12 mouse cellular contexts compared by ENCODE assay signal in the genomic region with DNA sequence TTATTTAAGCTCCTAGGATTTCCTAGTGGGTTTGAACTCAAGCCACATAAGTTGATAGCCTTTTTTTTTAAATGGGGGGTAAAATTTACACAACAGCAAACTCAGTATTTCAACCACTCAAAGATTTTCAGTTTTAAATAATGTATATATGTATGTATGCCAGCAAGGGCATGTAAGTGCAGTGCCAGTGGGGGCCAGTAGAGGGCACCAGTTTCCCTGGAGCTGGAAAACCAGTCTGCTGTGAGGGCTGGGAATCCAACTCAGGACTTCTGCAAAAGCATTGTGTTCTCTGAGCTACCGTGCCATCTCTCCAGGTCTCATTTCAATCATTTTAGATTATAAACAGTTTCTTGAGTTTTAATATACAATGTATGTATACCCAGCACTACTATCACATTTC.
DNase-seq lines count a peak whose midpoint lies in the region; ATAC-seq and TF ChIP-seq lines count a peak whose summit lies in the region.
"Had no signal": no experiment of that assay in that cellular context is flagged by ENCODE, and none has a peak within 500 bp of the region (broad histone marks: within the 10 kb centered on the region; RNA-seq: fewer than 3 reads in every experiment).

No protein-coding gene starts in this region.

- TF ChIP-seq CTCF in left cerebral cortex, adult 2 months (IDR thresholded peaks at IDR 0.05), result peak; percentile 14
- TF ChIP-seq CTCF in CH12.LX (conservative IDR thresholded peaks at IDR 0.05 in 1 of 2, IDR thresholded peaks at IDR 0.05 in 1 of 2; ENCODE audit: low read depth in 2 of 2, low read length in 2 of 2) (peak; percentile 40 to 48; a peak in 3 of 4 replicates), MEL (IDR thresholded peaks at IDR 0.05 in 2 of 3, conservative IDR thresholded peaks at IDR 0.05 in 1 of 3; ENCODE audit: control insufficient read depth in 1 of 3, insufficient read depth in 1 of 3, low read depth in 2 of 3, low read length in 3 of 3, poor library complexity in 1 of 3, severe bottlenecking in 1 of 3) (peak; percentile 63 to 71 (median 67))
- peak; percentile 70 for TF ChIP-seq CTCF in liver, embryonic 14.5 days (IDR thresholded peaks at IDR 0.05; ENCODE audit: low read depth)

- no peak for TF ChIP-seq EP300 in CH12.LX (IDR thresholded peaks at IDR 0.05; ENCODE audit: low read length)
- no peak for TF ChIP-seq EP300 in MEL (IDR thresholded peaks at IDR 0.05; ENCODE audit: low read depth in 1 of 2, low read length in 2 of 2)
- TF ChIP-seq EP300 in liver, embryonic 14.5 days (IDR thresholded peaks at IDR 0.05; ENCODE audit: low read depth), result no peak

- H3K27me3 ChIP-seq in CH12.LX (replicated peaks), result no peaks in the 10 kb centered on the region
- H3K27me3 ChIP-seq in MEL (ENCODE audit: control insufficient read depth in 1 of 2, insufficient read depth in 2 of 2, low read length in 2 of 2), result no peaks in the 10 kb centered on the region; a peak in 1 of 4 replicates
- no peaks in the 10 kb centered on the region for H3K27me3 ChIP-seq in liver, embryonic 14.5 days (ENCODE audit: control insufficient read depth, insufficient read depth, low read length)

- H3K4me1 ChIP-seq in CH12.LX (ENCODE audit: control insufficient read depth in 1 of 2, insufficient read depth in 2 of 2) (no peaks in the 10 kb centered on the region), MEL (ENCODE audit: control insufficient read depth in 1 of 2, insufficient read depth in 2 of 2, low read length in 2 of 2) (no peaks in the 10 kb centered on the region)
- H3K4me1 ChIP-seq in liver, embryonic 14.5 days (replicated peaks; ENCODE audit: control insufficient read depth in 2 of 2, insufficient read depth in 2 of 2, low read length in 1 of 2), result no peaks in the 10 kb centered on the region

- no peak for DNase-seq in left cerebral cortex, adult 2 months (ENCODE audit: extremely low spot score in 1 of 2, low spot score in 2 of 2)
- DNase-seq in left cerebral cortex, adult 18-20 months (ENCODE audit: low spot score in 2 of 2), result no peak
- DNase-seq in CH12.LX (ENCODE audit: extremely low read depth), result no peak
- DNase-seq in MEL (ENCODE audit: low read depth, low spot score), result peak; percentile 58
- DNase-seq in liver, embryonic 14.5 days (ENCODE audit: low read depth in 3 of 3, low spot score in 3 of 3), result no peak
- no peak for DNase-seq in frontal cortex, adult 2 months (ENCODE audit: extremely low spot score in 1 of 2, low spot score in 1 of 2)
- DNase-seq: left cerebral cortex, postnatal 4 days; lung, postnatal 4 days had no signal

- H3K4me3 ChIP-seq in left cerebral cortex, adult 2 months, result no peak overlapping the region
- H3K4me3 ChIP-seq in CH12.LX (replicated peaks in 1 of 3; ENCODE audit: low read depth in 2 of 3, low read length in 2 of 3, poor library complexity in 1 of 3) (no peak overlapping the region), MEL (ENCODE audit: control insufficient read depth in 1 of 2, insufficient read depth in 1 of 2, low read depth in 2 of 2, low read length in 2 of 2) (no peak overlapping the region)
- H3K4me3 ChIP-seq in liver, embryonic 14.5 days (ENCODE audit: insufficient read depth in 1 of 2, low read depth in 2 of 2, low read length in 2 of 2), result no peak overlapping the region
- H3K4me3 ChIP-seq: hindbrain, embryonic 13.5 days had no signal

- 72% methylated on average over 1 of the region's 1 CpGs for WGBS in liver, embryonic 14.5 days (ENCODE audit: insufficient replicate concordance)

- no peak for ATAC-seq in liver, embryonic 14.5 days (ENCODE audit: insufficient read depth)
- ATAC-seq in monocyte, adult 5-6 weeks (replicated peaks; ENCODE audit: insufficient number of reproducible peaks, low FRiP score, low TSS enrichment, poor library complexity, severe bottlenecking), result no peak
- ATAC-seq: activated CD4-positive, CD25-positive, alpha-beta regulatory T cell, adult 4 months; forebrain, embryonic 14.5 days had no signal

- H3K9ac ChIP-seq in CH12.LX (ENCODE audit: insufficient read depth, low read depth) (no peak overlapping the region), MEL (ENCODE audit: control insufficient read depth, low read depth, low read length, poor library complexity, severe bottlenecking) (no peak overlapping the region)
- no peak overlapping the region for H3K9ac ChIP-seq in liver, embryonic 14.5 days (replicated peaks)
- H3K9ac ChIP-seq: hindbrain, embryonic 13.5 days had no signal

- no peak for TF ChIP-seq POLR2A in CH12.LX (IDR thresholded peaks at IDR 0.05; ENCODE audit: low read depth, low read length)
- TF ChIP-seq POLR2A in MEL (IDR thresholded peaks at IDR 0.05; ENCODE audit: control insufficient read depth in 1 of 2, insufficient read depth in 1 of 2, low read depth in 1 of 2, low read length in 2 of 2, poor library complexity in 1 of 2), result no peak

- in situ Hi-C loops in CH12.LX (cut with MboI; ENCODE audit: low pct_ligation_motif_present, low pct_unique_long_range_greater_than_20kb, low sequenced_read_pairs), result no loop called here

- no peak overlapping the region for H3K4me2 ChIP-seq in CH12.LX (ENCODE audit: insufficient read depth, low read depth, poor library complexity, severe bottlenecking)
- H3K4me2 ChIP-seq in liver, embryonic 14.5 days (ENCODE audit: low read depth), result no peak overlapping the region
- H3K4me2 ChIP-seq: hindbrain, embryonic 13.5 days had no signal

- no peak overlapping the region for H3K27ac ChIP-seq in left cerebral cortex, adult 2 months
- H3K27ac ChIP-seq in CH12.LX (ENCODE audit: insufficient read depth, low read depth) (no peak overlapping the region), MEL (ENCODE audit: control insufficient read depth, low read depth, low read length) (no peak overlapping the region)
- no peak overlapping the region for H3K27ac ChIP-seq in liver, embryonic 14.5 days
- H3K27ac ChIP-seq: hindbrain, embryonic 13.5 days had no signal

- H3K36me3 ChIP-seq in CH12.LX (replicated peaks in 1 of 2; ENCODE audit: control insufficient read depth in 1 of 2, insufficient read depth in 1 of 2, low read length in 1 of 2), result no peaks in the 10 kb centered on the region
- no peaks in the 10 kb centered on the region for H3K36me3 ChIP-seq in MEL (ENCODE audit: control insufficient read depth in 1 of 2, insufficient read depth in 2 of 2, low read length in 2 of 2)
- H3K36me3 ChIP-seq in liver, embryonic 14.5 days (replicated peaks; ENCODE audit: control insufficient read depth, insufficient read depth, low read depth), result no peaks in the 10 kb centered on the region
- H3K36me3 ChIP-seq: hindbrain, embryonic 13.5 days had no signal

- H3K9me3 ChIP-seq in CH12.LX (replicated peaks; ENCODE audit: low read length) (no peaks in the 10 kb centered on the region), MEL (replicated peaks; ENCODE audit: insufficient read depth, low read length) (no peaks in the 10 kb centered on the region)
- H3K9me3 ChIP-seq in liver, embryonic 14.5 days (ENCODE audit: control insufficient read depth, low read length), result no peaks in the 10 kb centered on the region
- H3K9me3 ChIP-seq: hindbrain, embryonic 13.5 days had no signal

- dilution Hi-C loops in CH12.LX (cut with MboI; ENCODE audit: extremely low pct_ligation_motif_present, extremely low pct_unique_long_range_greater_than_20kb, low sequenced_read_pairs), result no loop called here

- H3K79me2 ChIP-seq in CH12.LX (replicated peaks; ENCODE audit: control insufficient read depth, extremely low read depth, insufficient read depth, poor library complexity, severe bottlenecking) (no peaks in the 10 kb centered on the region), MEL (ENCODE audit: control insufficient read depth, insufficient read depth, low read length, poor library complexity) (no peaks in the 10 kb centered on the region)

- TF ChIP-seq RAD21 in CH12.LX (IDR thresholded peaks at IDR 0.05; ENCODE audit: low read depth, low read length) (peak; percentile 3; the same call in 1 of the 2 replicates), MEL (IDR thresholded peaks at IDR 0.05; ENCODE audit: low read depth, low read length) (peak; percentile 51)

- intact Hi-C loops in left cerebral cortex, adult 2 months (cut with DNase I), result no loop called here

TF ChIP-seq in CH12.LX, 34 proteins besides CTCF, POLR2A, EP300 and RAD21:
- TF ChIP-seq IRF4 (IDR thresholded peaks at IDR 0.05; ENCODE audit: low read depth, low read length) (no peak), MAFK (IDR thresholded peaks at IDR 0.05; ENCODE audit: insufficient replicate concordance, low read length) (no peak), NELFE (IDR thresholded peaks at IDR 0.05; ENCODE audit: low read depth, low read length) (no peak), ELF1 (IDR thresholded peaks at IDR 0.05; ENCODE audit: low read depth, low read length) (no peak)

TF ChIP-seq in MEL, 35 proteins besides CTCF, POLR2A, EP300 and RAD21:
- TF ChIP-seq E2F4 (IDR thresholded peaks at IDR 0.05; ENCODE audit: borderline replicate concordance, low read depth, low read length) (no peak), SMC3 (IDR thresholded peaks at IDR 0.05; ENCODE audit: low read depth, low read length) (peak; percentile 46), RCOR1 (IDR thresholded peaks at IDR 0.05; ENCODE audit: low read depth, low read length) (no peak), USF1 (IDR thresholded peaks at IDR 0.05; ENCODE audit: low read depth, low read length) (no peak), ZC3H11A (IDR thresholded peaks at IDR 0.05; ENCODE audit: low read depth, low read length) (peak; percentile 23; the same call in 1 of the 2 replicates), MAX (IDR thresholded peaks at IDR 0.05; ENCODE audit: low read length) (no peak), ZKSCAN1 (IDR thresholded peaks at IDR 0.05; ENCODE audit: low read depth, low read length) (no peak), KAT2A (conservative IDR thresholded peaks at IDR 0.05; ENCODE audit: low read depth, low read length) (no peak), POLR2AphosphoS5 (IDR thresholded peaks at IDR 0.05; ENCODE audit: borderline replicate concordance, low read depth, low read length) (no peak), BHLHE40 (IDR thresholded peaks at IDR 0.05; ENCODE audit: borderline replicate concordance, low read depth, low read length) (no peak)

Comparison
In these comparisons a context has a peak if more than half of its experiments do, and no peak if none do; other contexts are left out.
1. CTCF ChIP-seq: peak in every context shown above with its lines; median percentile 70 in liver, embryonic 14.5 days; 67 in MEL; 44 in CH12.LX; 14 in left cerebral cortex, adult 2 months.